Mouse (Mus musculus): ENCODE results near the gene Trim29. TPM values are rescaled to one million over a fixed set of nuclear protein-coding genes. Genes with fewer than 3 reads are reported as not detected.

Gene Trim29
- polyA plus RNA-seq, 2 experiments = 49.4 to 77.6 TPM

- no peak overlapping the region for H3K4me3 ChIP-seq (replicated peaks; ENCODE audit: low read length)
- 88% methylated on average over 6 of the region's 6 CpGs for WGBS
- no peaks in the 10 kb centered on the region for H3K4me1 ChIP-seq (ENCODE audit: control insufficient read depth, insufficient read depth, low read length)
- ATAC-seq (ENCODE audit: low FRiP score, low read depth) (no peak), DNase-seq (ENCODE audit: low spot score) (no peak)
- H3K9ac ChIP-seq (ENCODE audit: low read depth, low read length, severe bottlenecking) = no peak overlapping the region
- no peaks in the 10 kb centered on the region for H3K27me3 ChIP-seq (ENCODE audit: control insufficient read depth, insufficient read depth, low read length)
- no peaks in the 10 kb centered on the region for H3K9me3 ChIP-seq (ENCODE audit: control insufficient read depth, low read length)
- H3K4me2 ChIP-seq (replicated peaks; ENCODE audit: low read depth, low read length, severe bottlenecking) = no peak overlapping the region
- H3K36me3 ChIP-seq (ENCODE audit: control insufficient read depth, insufficient read depth, low read length) = no peaks in the 10 kb centered on the region
- H3K27ac ChIP-seq (replicated peaks; ENCODE audit: low read depth, low read length) = no peak overlapping the region
- TF ChIP-seq POLR2A (IDR thresholded peaks at IDR 0.05; ENCODE audit: borderline replicate concordance, extremely low read depth, insufficient read depth, insufficient read length) = no peak
These were observed 17.6 kb upstream of the Trim29 start for GRCm38 (mm10) chr9:43293058-43293457.

GRCm38 (mm10) chr9:43300394-43300793 is 10.3 kb upstream of the Trim29 start:
- ATAC-seq (ENCODE audit: low FRiP score, low read depth) = no peak
- no peak overlapping the region for H3K27ac ChIP-seq (replicated peaks; ENCODE audit: low read depth, low read length)
- no peaks in the 10 kb centered on the region for H3K4me1 ChIP-seq (ENCODE audit: control insufficient read depth, insufficient read depth, low read length)
- no peak for DNase-seq (ENCODE audit: low spot score)
- no peak overlapping the region for H3K9ac ChIP-seq (ENCODE audit: low read depth, low read length, severe bottlenecking)
- no peaks in the 10 kb centered on the region for H3K27me3 ChIP-seq (ENCODE audit: control insufficient read depth, insufficient read depth, low read length)
- H3K36me3 ChIP-seq (ENCODE audit: control insufficient read depth, insufficient read depth, low read length) = no peaks in the 10 kb centered on the region
- no peak for TF ChIP-seq POLR2A (IDR thresholded peaks at IDR 0.05; ENCODE audit: borderline replicate concordance, extremely low read depth, insufficient read depth, insufficient read length)
- no peaks in the 10 kb centered on the region for H3K9me3 ChIP-seq (ENCODE audit: control insufficient read depth, low read length)
- H3K4me2 ChIP-seq (replicated peaks; ENCODE audit: low read depth, low read length, severe bottlenecking) = no peak overlapping the region
- H3K4me3 ChIP-seq (replicated peaks; ENCODE audit: low read length) = no peak overlapping the region
- WGBS = 71% methylated on average over 10 of the region's 10 CpGs

- no peak for TF ChIP-seq POLR2A (IDR thresholded peaks at IDR 0.05; ENCODE audit: borderline replicate concordance, extremely low read depth, insufficient read depth, insufficient read length)
- H3K27me3 ChIP-seq (ENCODE audit: control insufficient read depth, insufficient read depth, low read length) = no peaks in the 10 kb centered on the region
- no peak overlapping the region for H3K9ac ChIP-seq (ENCODE audit: low read depth, low read length, severe bottlenecking)
- H3K4me1 ChIP-seq (ENCODE audit: control insufficient read depth, insufficient read depth, low read length) = no peaks in the 10 kb centered on the region
- no peak overlapping the region for H3K4me3 ChIP-seq (replicated peaks; ENCODE audit: low read length)
- H3K27ac ChIP-seq (replicated peaks; ENCODE audit: low read depth, low read length) = no peak overlapping the region
- no peaks in the 10 kb centered on the region for H3K9me3 ChIP-seq (ENCODE audit: control insufficient read depth, low read length)
- H3K4me2 ChIP-seq (replicated peaks; ENCODE audit: low read depth, low read length, severe bottlenecking) = no peak overlapping the region
- 68% methylated on average over 4 of the region's 4 CpGs for WGBS
- no peak for DNase-seq (ENCODE audit: low spot score)
- ATAC-seq (ENCODE audit: low FRiP score, low read depth) = no peak
- H3K36me3 ChIP-seq (ENCODE audit: control insufficient read depth, insufficient read depth, low read length) = no peaks in the 10 kb centered on the region
These were observed 7.7 kb upstream of the Trim29 start for GRCm38 (mm10) chr9:43302989-43303388.

GRCm38 (mm10) chr9:43305882-43306281 is 4.8 kb upstream of the Trim29 start:
- H3K36me3 ChIP-seq (ENCODE audit: control insufficient read depth, insufficient read depth, low read length) = no peaks in the 10 kb centered on the region
- TF ChIP-seq POLR2A (IDR thresholded peaks at IDR 0.05; ENCODE audit: borderline replicate concordance, extremely low read depth, insufficient read depth, insufficient read length) = no peak
- no peak for DNase-seq (ENCODE audit: low spot score)

GRCm38 (mm10) chr9:43309087-43309872 is 1.4 kb upstream of the Trim29 start:
- Histone ChIP-seq H3K9me3 (ENCODE audit: control insufficient read depth, low read length) (no peaks in the 10 kb centered on the region), H3K4me3 (replicated peaks; ENCODE audit: low read length) (no peak overlapping the region), H3K9ac (ENCODE audit: low read depth, low read length, severe bottlenecking) (no peak overlapping the region), H3K4me2 (replicated peaks; ENCODE audit: low read depth, low read length, severe bottlenecking) (no peak overlapping the region), H3K27me3 (ENCODE audit: control insufficient read depth, insufficient read depth, low read length) (no peaks in the 10 kb centered on the region), H3K36me3 (ENCODE audit: control insufficient read depth, insufficient read depth, low read length) (no peaks in the 10 kb centered on the region), H3K4me1 (ENCODE audit: control insufficient read depth, insufficient read depth, low read length) (no peaks in the 10 kb centered on the region), H3K27ac (replicated peaks; ENCODE audit: low read depth, low read length) (no peak overlapping the region)
- TF ChIP-seq POLR2A (IDR thresholded peaks at IDR 0.05; ENCODE audit: borderline replicate concordance, extremely low read depth, insufficient read depth, insufficient read length) = no peak
- WGBS = 82% methylated on average over 6 of the region's 6 CpGs
- no peak for ATAC-seq (ENCODE audit: low FRiP score, low read depth)
- no peak for DNase-seq (ENCODE audit: low spot score)

More at GRCm38 (mm10) chr9:43305882-43306281, 4.8 kb upstream of the Trim29 start:
- Histone ChIP-seq H3K4me3 (replicated peaks; ENCODE audit: low read length) (no peak overlapping the region), H3K27ac (replicated peaks; ENCODE audit: low read depth, low read length) (no peak overlapping the region), H3K9me3 (ENCODE audit: control insufficient read depth, low read length) (no peaks in the 10 kb centered on the region), H3K4me1 (ENCODE audit: control insufficient read depth, insufficient read depth, low read length) (no peaks in the 10 kb centered on the region), H3K9ac (ENCODE audit: low read depth, low read length, severe bottlenecking) (no peak overlapping the region), H3K27me3 (ENCODE audit: control insufficient read depth, insufficient read depth, low read length) (no peaks in the 10 kb centered on the region), H3K4me2 (replicated peaks; ENCODE audit: low read depth, low read length, severe bottlenecking) (no peak overlapping the region)
- 57% methylated on average over 6 of the region's 6 CpGs for whole genome bisulfite sequencing
- ATAC-seq (ENCODE audit: low FRiP score, low read depth) = no peak
